Mouse (Mus musculus) ovary, postnatal 36 days (tissue): ENCODE measurements around the gene Larp7.

Experiments
- DNase-seq: peaks from one replicate; pipeline ENCODE4 v3.0.0; 2022; ENCODE audit warnings: low spot score, mixed read lengths

Gene Larp7

GRCm38 (mm10) chr3:127511786-127512746 lies 41.1 kb downstream of the Larp7 start:
- DNase-seq = no peak

GRCm38 (mm10) chr3:127507878-127508783 lies 45.0 kb downstream of the Larp7 start:
- no peak for DNase-seq

- DNase-seq = peak; percentile 62
Measured at GRCm38 (mm10) chr3:127498742-127499400, 54.3 kb downstream of the Larp7 start, which contains the start of gene Ank2. Gene Ank2 (minus strand): TSS chr3:127499350.

- no peak for DNase-seq
Measured at GRCm38 (mm10) chr3:127498197-127498741, 54.9 kb downstream of the Larp7 start.

- DNase-seq = no peak
Measured at GRCm38 (mm10) chr3:127492663-127493062, 60.5 kb downstream of the Larp7 start.

- DNase-seq = no peak
Measured at GRCm38 (mm10) chr3:127487302-127487701, 65.8 kb downstream of the Larp7 start.
